Mouse (Mus musculus) layer of hippocampus, adult 18-20 months (tissue): ENCODE data around the gene Tbc1d1. TPM values are rescaled to one million over a fixed set of nuclear protein-coding genes. Genes with fewer than 3 reads are reported as not detected.
A peak's percentile ranks its signal among the peaks of the same experiment; 100 is the strongest.
"Not testable (repeated sequence)": the region's sequence is repeated elsewhere in the genome, so short reads cannot be mapped to it uniquely, and the experiment has no call there.

Experiments
- DNase-seq, 2 experiments: peaks; one replicate each; pipeline ENCODE4 v3.0.0; 2022; ENCODE audit warnings: low spot score in 2 of 2
- total RNA-seq, 2 experiments: library from RNA; stranded (reverse); gene quantifications; 2 replicates each; pipeline ENCODE4 v1.2.3; 2021

Gene Tbc1d1
- total RNA-seq, 2 experiments from 2014 or later: 30.2 to 37.0 TPM

- no peak for DNase-seq
These were observed 143.6 kb downstream of the Tbc1d1 start for GRCm38 (mm10) chr5:64299508-64300324.

GRCm38 (mm10) chr5:64301246-64301645 lies 145.1 kb downstream of the Tbc1d1 start:
- DNase-seq: no peak

GRCm38 (mm10) chr5:64307289-64307688 lies 151.2 kb downstream of the Tbc1d1 start:
- no peak for DNase-seq

GRCm38 (mm10) chr5:64312295-64312694 lies 156.2 kb downstream of the Tbc1d1 start:
- no peak for DNase-seq

- no peak for DNase-seq
These were observed 157.4 kb downstream of the Tbc1d1 start for GRCm38 (mm10) chr5:64313481-64313880.

GRCm38 (mm10) chr5:64314288-64315052 lies 158.4 kb downstream of the Tbc1d1 start:
- peak in 1 of 2 experiments; percentile 33 for DNase-seq

GRCm38 (mm10) chr5:64315088-64315487 lies 159.0 kb downstream of the Tbc1d1 start:
- DNase-seq: no peak

- DNase-seq: no peak
These were observed 167.2 kb downstream of the Tbc1d1 start for GRCm38 (mm10) chr5:64323286-64323685.

GRCm38 (mm10) chr5:64324353-64324752 lies 168.2 kb downstream of the Tbc1d1 start:
- DNase-seq: no peak

GRCm38 (mm10) chr5:64324920-64325319 lies 168.8 kb downstream of the Tbc1d1 start:
- DNase-seq: peak in 1 of 2 experiments; percentile 32

- DNase-seq: no peak
These were observed 169.7 kb downstream of the Tbc1d1 start for GRCm38 (mm10) chr5:64325741-64326355.

- no peak for DNase-seq
These were observed 170.5 kb downstream of the Tbc1d1 start for GRCm38 (mm10) chr5:64326427-64327181.

GRCm38 (mm10) chr5:64327212-64327902 lies 171.3 kb downstream of the Tbc1d1 start:
- no peak for DNase-seq

- DNase-seq: peak; percentile 54 to 80
These were observed 180.8 kb downstream of the Tbc1d1 start for GRCm38 (mm10) chr5:64336767-64337408.

GRCm38 (mm10) chr5:64338795-64339194 lies 182.7 kb downstream of the Tbc1d1 start:
- DNase-seq: not testable (repeated sequence)

GRCm38 (mm10) chr5:64340366-64340765 lies 184.3 kb downstream of the Tbc1d1 start:
- DNase-seq: no peak

GRCm38 (mm10) chr5:64341671-64342070 lies 185.6 kb downstream of the Tbc1d1 start:
- DNase-seq: no peak

- DNase-seq: no peak
These were observed 186.0 kb downstream of the Tbc1d1 start for GRCm38 (mm10) chr5:64342138-64342537.

GRCm38 (mm10) chr5:64343972-64344700 lies 188.0 kb downstream of the Tbc1d1 start:
- DNase-seq: no peak
